ENCODE assay signal across 11 mouse cellular contexts in the genomic region with DNA sequence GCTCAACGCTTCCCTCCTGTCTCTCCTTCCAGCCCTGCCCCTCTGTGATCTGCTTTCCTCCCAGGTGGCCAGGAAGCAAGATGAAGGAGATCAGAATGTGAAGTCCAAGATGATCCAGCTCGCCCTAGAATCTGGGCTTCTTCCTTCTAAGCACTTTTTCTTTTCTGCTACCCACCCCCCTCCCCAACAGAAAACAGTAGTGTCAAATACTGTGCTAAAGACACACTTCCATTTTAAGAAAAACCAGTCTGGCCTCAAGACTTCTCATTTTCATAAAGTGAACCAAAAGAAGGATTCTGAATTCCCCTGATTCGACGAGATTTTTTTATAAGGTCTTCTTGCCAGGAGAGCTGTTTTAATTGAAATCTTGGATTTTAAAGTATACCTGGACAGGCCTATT.
"Had no signal": no experiment of that assay in that cellular context is flagged by ENCODE, and none has a peak within 500 bp of the region (broad histone marks: within the 10 kb centered on the region; RNA-seq: fewer than 3 reads in every experiment).

No protein-coding gene starts in this region.

- H3K9ac ChIP-seq: limb, embryonic 15.5 days; liver, embryonic 12.5 days; midbrain, embryonic 12.5 days; neural tube, embryonic 13.5 days; stomach, embryonic 15.5 days had no signal

- H3K27ac ChIP-seq: left cerebral cortex, adult 2 months; limb, embryonic 15.5 days; liver, embryonic 12.5 days; midbrain, embryonic 12.5 days; neural tube, embryonic 13.5 days; stomach, embryonic 15.5 days had no signal

- H3K27me3 ChIP-seq: limb, embryonic 15.5 days; liver, embryonic 12.5 days; midbrain, embryonic 12.5 days; neural tube, embryonic 13.5 days; stomach, embryonic 15.5 days had no signal

- H3K9me3 ChIP-seq: limb, embryonic 15.5 days; liver, embryonic 12.5 days; midbrain, embryonic 12.5 days; neural tube, embryonic 13.5 days; stomach, embryonic 15.5 days had no signal

- DNase-seq: kidney, postnatal 25 days; right cerebral cortex, postnatal 14 days; thymus, adult 2 months; thymus, postnatal 25 days had no signal

- H3K4me2 ChIP-seq: limb, embryonic 15.5 days; liver, embryonic 12.5 days; midbrain, embryonic 12.5 days; neural tube, embryonic 13.5 days; stomach, embryonic 15.5 days had no signal

- ATAC-seq: liver, embryonic 12.5 days; midbrain, embryonic 16.5 days had no signal

- H3K36me3 ChIP-seq: limb, embryonic 15.5 days; liver, embryonic 12.5 days; midbrain, embryonic 12.5 days; neural tube, embryonic 13.5 days; stomach, embryonic 15.5 days had no signal

- H3K4me3 ChIP-seq: left cerebral cortex, adult 2 months; limb, embryonic 15.5 days; liver, embryonic 12.5 days; midbrain, embryonic 12.5 days; neural tube, embryonic 13.5 days; stomach, embryonic 15.5 days had no signal
